Mouse (Mus musculus): Measurements from ENCODE around the gene March1. TPM values are rescaled to one million over a fixed set of nuclear protein-coding genes. Genes with fewer than 3 reads are reported as not detected.

The March1 gene
- polyA plus RNA-seq, 1 experiment from 2014 or later, result 0.45 TPM

DNA sequence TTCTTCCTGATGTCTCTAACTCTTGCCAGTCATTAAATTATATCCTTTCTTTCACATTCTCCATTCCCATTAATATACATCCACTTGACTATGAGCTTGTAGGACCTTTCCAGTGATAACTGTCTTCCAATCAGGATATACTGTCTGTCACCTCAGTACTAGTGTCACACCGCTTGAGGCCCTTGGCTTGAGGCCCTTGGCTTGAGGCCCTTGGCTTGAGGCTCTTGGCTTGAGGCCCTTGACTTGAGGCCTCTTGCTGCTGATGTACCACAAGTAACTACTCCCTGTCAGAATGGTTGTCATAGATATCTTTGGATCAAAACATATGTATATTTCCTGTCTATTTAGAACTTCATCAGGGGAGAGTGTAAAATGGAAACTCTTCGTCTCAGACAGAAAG is 576.7 kb downstream of the March1 start:
- Histone ChIP-seq H3K36me3 (ENCODE audit: insufficient read depth) (no peaks in the 10 kb centered on the region), H3K4me1 (ENCODE audit: insufficient read depth) (no peaks in the 10 kb centered on the region), H3K9ac (no peak overlapping the region), H3K27me3 (ENCODE audit: insufficient read depth, low read length) (no peaks in the 10 kb centered on the region), H3K4me2 (no peak overlapping the region), H3K27ac (ENCODE audit: low read depth) (no peak overlapping the region), H3K9me3 (ENCODE audit: low read depth, low read length) (no peaks in the 10 kb centered on the region), H3K4me3 (ENCODE audit: low read depth, low read length) (no peak overlapping the region)
- WGBS, result 84% methylated on average over 2 of the region's 2 CpGs
- no peak for TF ChIP-seq CTCF (IDR thresholded peaks at IDR 0.05; ENCODE audit: low read depth)
- DNase-seq (no peak), ATAC-seq (ENCODE audit: insufficient read depth) (no peak)

DNA sequence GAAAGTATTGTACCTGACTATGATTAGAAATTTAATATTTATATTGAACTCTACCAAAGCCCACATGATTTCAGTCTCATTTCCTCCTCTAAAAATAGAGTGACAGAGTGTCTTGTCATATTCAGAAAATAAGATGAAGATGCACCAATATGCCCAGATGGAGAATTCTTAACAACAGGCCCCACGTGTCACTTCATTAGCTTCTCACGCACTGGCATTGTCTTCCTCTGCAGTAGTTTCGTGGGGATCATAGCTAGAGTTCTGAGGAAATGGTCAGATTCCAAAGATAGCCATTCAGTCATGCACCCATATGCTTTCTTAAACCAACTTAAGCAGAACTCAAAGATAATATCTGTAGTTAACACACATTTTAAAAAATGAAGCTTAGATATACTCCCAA is 582.5 kb downstream of the March1 start:
- no peak overlapping the region for H3K4me3 ChIP-seq (ENCODE audit: low read depth, low read length)
- no peaks in the 10 kb centered on the region for H3K9me3 ChIP-seq (ENCODE audit: low read depth, low read length)
- WGBS, result 81% methylated on average over 3 of the region's 3 CpGs
- H3K4me2 ChIP-seq, result no peak overlapping the region
- DNase-seq (no peak), ATAC-seq (ENCODE audit: insufficient read depth) (no peak)
- H3K4me1 ChIP-seq (ENCODE audit: insufficient read depth), result no peaks in the 10 kb centered on the region
- no peak overlapping the region for H3K9ac ChIP-seq
- no peaks in the 10 kb centered on the region for H3K27me3 ChIP-seq (ENCODE audit: insufficient read depth, low read length)
- no peaks in the 10 kb centered on the region for H3K36me3 ChIP-seq (ENCODE audit: insufficient read depth)
- TF ChIP-seq CTCF (IDR thresholded peaks at IDR 0.05; ENCODE audit: low read depth), result no peak
- no peak overlapping the region for H3K27ac ChIP-seq (ENCODE audit: low read depth)

DNA sequence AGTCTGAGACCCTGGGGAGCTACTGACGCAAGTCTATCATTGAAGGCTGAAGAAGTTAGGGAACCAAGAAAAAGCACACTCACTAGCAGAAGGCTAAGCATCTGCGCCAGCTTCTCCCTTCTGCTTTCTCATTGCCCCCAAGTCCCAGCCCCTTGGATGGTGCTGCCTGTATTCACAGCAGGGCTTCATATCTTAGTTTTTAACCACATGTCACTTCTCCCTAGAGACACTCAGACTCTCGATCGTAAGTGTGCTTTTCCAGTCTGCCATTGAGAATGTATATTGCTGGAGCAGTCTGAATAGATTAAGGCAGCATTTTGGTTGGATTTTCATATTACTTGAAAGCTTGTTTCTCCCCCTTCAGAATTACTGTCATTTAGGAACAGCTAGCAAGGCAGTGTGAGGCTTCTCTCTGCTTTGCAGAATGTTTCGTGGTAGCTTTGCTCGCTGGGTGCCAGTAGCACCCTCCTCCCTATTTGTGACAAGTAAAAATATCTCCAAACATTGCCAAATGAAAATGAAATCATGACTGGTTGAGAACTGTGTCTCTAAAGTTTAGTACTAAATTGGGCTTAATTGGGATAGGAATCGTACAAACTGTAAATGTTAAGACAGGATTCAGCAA is 586.2 kb downstream of the March1 start:
- Histone ChIP-seq H3K27me3 (ENCODE audit: insufficient read depth, low read length) (no peaks in the 10 kb centered on the region), H3K27ac (ENCODE audit: low read depth) (no peak overlapping the region), H3K4me3 (ENCODE audit: low read depth, low read length) (no peak overlapping the region), H3K9me3 (ENCODE audit: low read depth, low read length) (no peaks in the 10 kb centered on the region), H3K36me3 (ENCODE audit: insufficient read depth) (no peaks in the 10 kb centered on the region), H3K9ac (no peak overlapping the region), H3K4me2 (no peak overlapping the region), H3K4me1 (ENCODE audit: insufficient read depth) (no peaks in the 10 kb centered on the region)
- no peak for ATAC-seq (ENCODE audit: insufficient read depth)
- no peak for TF ChIP-seq CTCF (IDR thresholded peaks at IDR 0.05; ENCODE audit: low read depth)
- 83% methylated on average over 7 of the region's 7 CpGs for WGBS
- no peak for DNase-seq

DNA sequence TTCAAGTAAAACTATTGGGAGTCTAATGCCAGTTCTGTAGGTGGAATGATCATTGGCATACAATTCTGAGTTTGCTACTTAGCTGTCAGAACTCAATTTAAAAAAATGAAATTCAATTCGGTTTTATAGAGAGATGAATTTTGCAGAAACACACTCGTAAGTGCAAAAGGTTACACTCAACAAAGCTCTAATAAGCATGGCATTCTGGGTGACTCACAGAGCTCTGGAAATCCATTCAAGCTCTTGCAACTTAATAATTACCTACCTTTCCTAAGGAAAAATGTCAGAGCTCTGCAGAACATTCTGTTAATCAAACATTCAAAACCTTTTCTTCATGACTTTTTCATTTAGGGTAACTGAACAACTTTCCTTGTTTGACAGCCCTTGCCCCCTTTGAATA is 591.9 kb downstream of the March1 start:
- Histone ChIP-seq H3K4me3 (ENCODE audit: low read depth, low read length) (no peak overlapping the region), H3K36me3 (ENCODE audit: insufficient read depth) (no peaks in the 10 kb centered on the region), H3K9ac (no peak overlapping the region), H3K27me3 (ENCODE audit: insufficient read depth, low read length) (no peaks in the 10 kb centered on the region), H3K9me3 (ENCODE audit: low read depth, low read length) (no peaks in the 10 kb centered on the region), H3K27ac (ENCODE audit: low read depth) (no peak overlapping the region), H3K4me2 (no peak overlapping the region), H3K4me1 (ENCODE audit: insufficient read depth) (no peaks in the 10 kb centered on the region)
- ATAC-seq (ENCODE audit: insufficient read depth), result no peak
- TF ChIP-seq CTCF (IDR thresholded peaks at IDR 0.05; ENCODE audit: low read depth), result no peak
- WGBS, result 56% methylated on average over 2 of the region's 2 CpGs
- DNase-seq, result no peak

DNA sequence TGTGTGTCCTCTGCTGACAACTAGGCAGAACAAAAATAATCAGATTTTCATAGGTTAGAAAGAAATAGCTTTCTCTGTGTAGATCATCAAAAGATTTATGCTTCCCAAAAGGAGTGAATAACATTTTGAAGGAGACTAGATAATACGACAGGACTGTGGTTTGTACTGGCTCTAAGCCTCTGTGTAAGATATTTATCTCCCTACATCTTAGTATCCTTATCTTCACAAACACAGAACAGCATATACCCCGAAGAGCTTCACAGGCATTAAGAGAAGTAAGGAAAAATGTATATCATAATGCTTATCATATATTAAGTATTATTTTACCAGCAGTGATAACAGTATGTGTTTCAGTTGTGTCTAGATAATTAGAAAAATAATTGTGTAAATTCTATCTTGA is 592.6 kb downstream of the March1 start:
- no peak for TF ChIP-seq CTCF (IDR thresholded peaks at IDR 0.05; ENCODE audit: low read depth)
- Histone ChIP-seq H3K27ac (ENCODE audit: low read depth) (no peak overlapping the region), H3K4me2 (no peak overlapping the region), H3K4me3 (ENCODE audit: low read depth, low read length) (no peak overlapping the region), H3K9ac (no peak overlapping the region), H3K36me3 (ENCODE audit: insufficient read depth) (no peaks in the 10 kb centered on the region), H3K27me3 (ENCODE audit: insufficient read depth, low read length) (no peaks in the 10 kb centered on the region), H3K9me3 (ENCODE audit: low read depth, low read length) (no peaks in the 10 kb centered on the region), H3K4me1 (ENCODE audit: insufficient read depth) (no peaks in the 10 kb centered on the region)
- ATAC-seq (ENCODE audit: insufficient read depth), result no peak
- no peak for DNase-seq
- WGBS, result 55% methylated on average over 2 of the region's 2 CpGs

DNA sequence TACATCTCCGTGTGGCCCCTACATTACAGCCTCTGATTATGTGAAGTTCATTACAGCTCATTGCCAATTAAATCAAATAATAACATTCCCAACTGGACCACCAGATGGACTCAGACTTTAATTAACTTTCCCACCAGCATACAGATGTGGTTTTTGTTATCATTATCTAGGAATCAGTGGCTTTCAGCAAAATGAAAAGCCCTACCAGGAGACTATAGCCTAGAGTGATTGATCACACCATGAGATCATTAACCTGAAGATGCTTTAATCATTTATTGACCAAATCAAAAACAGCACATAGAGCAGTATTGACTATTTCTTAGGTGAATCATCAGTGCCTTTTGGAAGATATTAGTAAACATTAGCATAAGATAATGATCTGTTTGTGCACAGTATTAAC is 602.3 kb downstream of the March1 start:
- H3K9ac ChIP-seq, result no peak overlapping the region
- no peak for DNase-seq
- no peak overlapping the region for H3K27ac ChIP-seq (ENCODE audit: low read depth)
- H3K9me3 ChIP-seq (ENCODE audit: low read depth, low read length), result no peaks in the 10 kb centered on the region
- no peak for ATAC-seq (ENCODE audit: insufficient read depth)
- H3K36me3 ChIP-seq (ENCODE audit: insufficient read depth), result no peaks in the 10 kb centered on the region
- no peaks in the 10 kb centered on the region for H3K27me3 ChIP-seq (ENCODE audit: insufficient read depth, low read length)
- no peaks in the 10 kb centered on the region for H3K4me1 ChIP-seq (ENCODE audit: insufficient read depth)
- H3K4me3 ChIP-seq (ENCODE audit: low read depth, low read length), result no peak overlapping the region
- TF ChIP-seq CTCF (IDR thresholded peaks at IDR 0.05; ENCODE audit: low read depth), result no peak
- WGBS, result 69% methylated on average over 1 of the region's 1 CpGs
- no peak overlapping the region for H3K4me2 ChIP-seq

DNA sequence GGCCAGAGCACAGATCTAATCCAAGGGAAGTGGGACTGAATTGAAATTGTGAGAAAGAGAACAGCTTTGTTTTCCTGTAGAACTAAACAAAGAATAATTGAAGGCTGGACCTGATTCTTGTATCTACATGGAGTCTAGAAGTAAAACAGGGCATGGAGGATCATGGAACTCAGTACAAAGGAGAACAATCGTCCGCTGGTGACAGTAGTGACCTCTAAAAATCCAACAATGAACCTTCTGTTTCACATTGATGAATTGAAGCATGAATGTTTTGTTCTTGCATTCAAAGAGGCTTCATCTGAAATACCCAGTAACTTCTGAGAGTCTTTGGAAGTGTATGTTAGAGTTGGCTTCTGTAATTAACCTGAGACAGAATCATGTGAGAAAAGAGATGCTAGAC is 612.2 kb downstream of the March1 start:
- Histone ChIP-seq H3K36me3 (ENCODE audit: insufficient read depth) (no peaks in the 10 kb centered on the region), H3K4me2 (no peak overlapping the region), H3K9me3 (ENCODE audit: low read depth, low read length) (no peaks in the 10 kb centered on the region), H3K27ac (ENCODE audit: low read depth) (no peak overlapping the region), H3K4me3 (ENCODE audit: low read depth, low read length) (no peak overlapping the region), H3K27me3 (ENCODE audit: insufficient read depth, low read length) (no peaks in the 10 kb centered on the region), H3K9ac (no peak overlapping the region), H3K4me1 (ENCODE audit: insufficient read depth) (no peaks in the 10 kb centered on the region)
- DNase-seq, result no peak
- ATAC-seq (ENCODE audit: insufficient read depth), result no peak
- 80% methylated on average over 2 of the region's 2 CpGs for WGBS
- no peak for TF ChIP-seq CTCF (IDR thresholded peaks at IDR 0.05; ENCODE audit: low read depth)

DNA sequence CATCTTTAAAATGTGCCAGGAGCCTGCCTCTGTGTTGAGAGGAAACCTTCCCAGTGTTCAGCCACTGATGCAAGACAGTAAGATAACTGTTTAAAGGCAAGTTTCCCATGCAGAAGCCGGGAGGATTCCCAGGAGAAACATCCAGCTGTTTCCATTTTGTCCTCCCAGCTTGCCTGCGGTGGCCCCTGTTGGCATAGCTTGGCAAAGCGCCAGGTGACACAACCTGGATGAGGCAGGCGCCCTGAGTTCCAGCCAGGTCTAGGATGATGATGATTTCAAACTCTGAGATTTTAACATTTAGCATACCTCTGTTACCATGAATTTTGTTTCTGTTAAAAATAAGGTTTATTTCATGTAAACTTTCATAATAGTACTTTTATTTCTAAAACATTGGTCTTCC is 651.8 kb downstream of the March1 start:
- 56% methylated on average over 4 of the region's 4 CpGs for WGBS
- ATAC-seq (ENCODE audit: insufficient read depth), result no peak

More for the DNA sequence above, 651.8 kb downstream of the March1 start:
- Histone ChIP-seq H3K9me3 (ENCODE audit: low read depth, low read length) (no peaks in the 10 kb centered on the region), H3K4me2 (no peak overlapping the region), H3K36me3 (ENCODE audit: insufficient read depth) (no peaks in the 10 kb centered on the region), H3K9ac (no peak overlapping the region), H3K27ac (ENCODE audit: low read depth) (no peak overlapping the region), H3K4me3 (ENCODE audit: low read depth, low read length) (no peak overlapping the region), H3K27me3 (ENCODE audit: insufficient read depth, low read length) (no peaks in the 10 kb centered on the region), H3K4me1 (ENCODE audit: insufficient read depth) (no peaks in the 10 kb centered on the region)
- peak; percentile 1 for DNase-seq
- no peak for TF ChIP-seq CTCF (IDR thresholded peaks at IDR 0.05; ENCODE audit: low read depth)
